Mouse (Mus musculus) left cerebral cortex, adult 9 months (tissue): Measurements from ENCODE around the gene Psg26.
"Not testable (repeated sequence)": the region's sequence is repeated elsewhere in the genome, so short reads cannot be mapped to it uniquely, and the experiment has no call there.

Experiments
- DNase-seq, 2 experiments: peaks; one replicate each; pipeline ENCODE4 v3.0.0; 2022; ENCODE audit warnings: low spot score in 2 of 2

Gene Psg26

DNA sequence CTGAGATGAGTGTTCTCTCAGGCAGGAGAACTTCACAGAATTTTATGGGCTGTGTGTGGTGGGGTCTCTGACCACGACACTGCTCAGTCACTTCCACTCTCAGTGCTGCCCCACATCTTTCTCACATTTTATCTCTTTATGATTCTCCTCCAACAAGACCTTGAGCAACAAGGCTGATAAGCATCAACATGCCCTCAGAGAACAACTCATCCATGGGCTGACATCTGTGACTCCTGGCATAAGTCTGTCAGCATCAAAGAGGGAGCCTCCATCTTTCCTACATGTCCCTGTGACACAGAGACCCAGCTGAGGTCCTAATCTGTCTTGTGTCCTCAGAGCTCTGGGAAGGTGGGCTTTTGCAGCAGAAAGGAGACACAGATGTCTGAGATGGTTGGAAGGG lies at the start of gene Psg26:
Gene Psg26 (minus strand): TSS at position 101 of the 400 bp plus-strand sequence.
- DNase-seq, result no peak

DNA sequence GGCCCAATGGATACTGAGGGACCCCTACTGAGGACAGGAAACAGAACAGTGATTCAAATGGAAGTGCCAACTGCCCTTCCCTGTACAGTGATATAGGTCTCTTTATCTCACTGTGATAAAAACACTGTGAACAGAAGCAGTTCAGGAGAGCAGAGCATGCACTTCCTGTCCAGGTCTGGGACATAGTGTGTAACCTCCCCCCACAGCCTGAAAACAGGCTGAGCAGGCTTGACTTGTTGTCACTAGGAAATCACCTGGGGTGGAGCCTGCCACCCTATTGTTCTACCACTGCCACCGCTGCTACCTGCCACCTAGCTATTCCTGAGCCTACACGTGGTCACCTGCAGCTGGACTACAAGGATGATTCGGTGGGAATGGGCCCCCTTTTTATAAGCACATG lies 49.4 kb upstream of the Psg26 start:
- no peak for DNase-seq

DNA sequence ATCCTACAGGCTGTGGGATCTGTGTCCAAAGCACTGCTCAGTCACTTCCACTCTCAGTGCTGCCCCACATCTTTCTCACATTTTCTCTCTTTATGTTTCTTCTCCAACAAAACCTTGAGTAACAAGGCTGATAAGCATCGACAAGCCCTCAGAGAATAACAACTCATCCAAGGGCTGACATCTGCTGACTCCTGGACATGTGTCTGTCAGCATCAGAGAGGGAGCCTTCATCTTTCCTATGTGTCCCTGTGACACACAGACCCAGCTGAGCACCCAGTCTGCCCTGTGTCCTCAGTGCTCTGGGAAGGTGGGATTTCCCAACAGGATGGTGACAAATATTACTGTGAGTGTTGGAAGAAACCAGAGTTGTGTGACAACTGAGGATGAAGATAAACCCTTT lies 48.2 kb upstream of the Psg26 start, which contains the start of gene Psg25:
Gene Psg25 (minus strand): TSS at position 101 of the 400 bp plus-strand sequence.
- DNase-seq, result no peak

DNA sequence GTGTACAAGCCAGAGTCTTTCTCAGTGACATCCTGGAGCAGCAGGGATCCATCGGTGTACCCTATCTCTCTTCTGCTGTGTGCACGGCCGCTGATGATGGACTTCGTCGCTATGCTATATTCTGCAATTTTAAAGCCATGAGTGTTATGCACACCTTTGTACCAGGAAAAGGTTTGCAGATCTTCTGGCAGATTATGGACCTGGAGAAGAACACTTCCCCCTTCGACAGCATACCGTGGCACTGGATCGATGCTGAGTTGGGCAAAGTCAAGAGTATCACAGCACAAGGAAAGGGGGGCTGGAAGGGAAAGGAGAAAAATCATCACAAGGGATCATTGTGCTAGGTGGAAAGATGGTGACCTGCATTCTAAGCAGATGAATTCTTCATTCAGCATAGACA lies 40.7 kb upstream of the Psg26 start:
- no peak for DNase-seq

DNA sequence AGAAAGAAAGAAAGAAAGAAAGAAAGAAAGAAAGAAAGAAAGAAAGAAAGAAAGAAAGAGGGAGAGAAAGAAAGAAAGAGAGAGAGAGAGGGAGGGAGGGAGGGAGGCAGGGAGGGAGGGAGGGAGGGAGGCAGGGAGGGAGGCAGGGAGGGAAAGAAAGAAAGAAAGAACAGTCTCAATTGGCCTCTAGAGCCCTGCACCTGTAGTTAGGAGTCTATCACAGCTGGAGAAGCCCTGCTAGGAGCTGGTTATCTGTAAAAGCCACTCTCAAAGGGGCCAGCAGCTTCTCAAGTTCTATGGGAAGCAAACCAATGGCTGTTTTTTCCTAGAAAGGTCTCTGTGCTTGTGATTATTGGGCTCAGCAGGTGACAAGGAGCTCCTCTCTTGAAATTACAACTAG lies 28.9 kb upstream of the Psg26 start:
- not testable (repeated sequence) for DNase-seq

DNA sequence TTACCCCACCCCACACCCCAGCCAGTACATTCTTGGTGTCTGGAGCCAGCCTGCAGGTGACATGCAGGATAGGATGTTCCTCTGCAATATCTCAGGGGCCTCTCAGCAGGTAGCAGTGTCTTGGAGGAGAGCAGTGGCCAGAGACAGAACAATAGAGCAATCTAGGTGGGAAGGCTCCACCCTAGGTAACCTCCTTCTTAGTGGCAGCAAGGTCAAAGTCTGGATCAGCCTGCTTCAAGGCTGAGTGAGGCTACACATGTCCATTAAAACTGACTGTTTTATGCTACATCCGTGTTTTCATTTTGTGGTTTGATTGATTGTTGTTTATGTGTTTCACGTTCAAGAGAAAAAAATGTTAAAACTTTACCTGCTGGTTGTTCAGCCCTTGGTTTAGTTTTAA lies 28.4 kb upstream of the Psg26 start:
- not testable (repeated sequence) for DNase-seq

DNA sequence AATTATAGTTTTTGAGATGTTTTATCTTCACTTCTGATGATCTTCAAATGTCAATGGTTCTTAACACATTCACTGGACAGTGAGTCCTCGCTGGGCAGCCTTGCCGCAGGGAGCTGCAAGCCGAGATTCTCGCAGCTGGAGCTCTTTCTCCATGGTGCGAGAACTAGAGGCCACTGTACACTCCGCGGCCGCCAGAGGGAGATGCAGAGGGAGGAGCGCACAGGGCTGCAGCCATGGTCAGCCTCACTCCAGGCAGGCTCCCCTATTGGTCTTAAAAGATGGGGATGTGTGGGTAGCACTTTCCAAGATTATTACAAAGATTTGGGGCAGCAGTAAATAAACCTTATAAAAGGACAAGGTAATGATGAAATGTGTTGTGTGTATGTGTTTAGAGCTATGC lies 27.5 kb upstream of the Psg26 start:
- DNase-seq, result no peak

DNA sequence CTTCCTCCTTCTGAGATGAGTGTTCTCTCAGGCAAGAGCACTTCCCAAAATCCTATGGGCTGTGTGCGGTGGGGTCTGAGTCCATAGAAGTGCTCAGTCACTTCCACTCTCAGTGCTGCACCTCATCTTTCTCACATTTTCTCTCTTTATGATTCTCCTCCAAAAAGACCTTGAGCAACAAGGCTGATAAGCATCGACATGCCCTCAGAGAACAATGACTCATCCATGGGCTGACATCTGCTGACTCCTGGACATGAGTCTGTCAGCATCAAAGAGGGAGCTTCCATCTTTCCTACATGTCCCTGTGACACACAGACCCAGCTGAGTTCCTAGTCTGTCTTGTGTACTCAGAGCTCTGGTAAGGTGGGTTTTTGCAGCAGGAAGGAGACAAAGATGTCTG lies 52.0 kb downstream of the Psg26 start, which contains the start of gene Psg28:
Gene Psg28 (minus strand): TSS at position 101 of the 400 bp plus-strand sequence.
- not testable (repeated sequence) for DNase-seq
